Comparison of ENCODE assay signal across 9 mouse cellular contexts in the genomic region with DNA sequence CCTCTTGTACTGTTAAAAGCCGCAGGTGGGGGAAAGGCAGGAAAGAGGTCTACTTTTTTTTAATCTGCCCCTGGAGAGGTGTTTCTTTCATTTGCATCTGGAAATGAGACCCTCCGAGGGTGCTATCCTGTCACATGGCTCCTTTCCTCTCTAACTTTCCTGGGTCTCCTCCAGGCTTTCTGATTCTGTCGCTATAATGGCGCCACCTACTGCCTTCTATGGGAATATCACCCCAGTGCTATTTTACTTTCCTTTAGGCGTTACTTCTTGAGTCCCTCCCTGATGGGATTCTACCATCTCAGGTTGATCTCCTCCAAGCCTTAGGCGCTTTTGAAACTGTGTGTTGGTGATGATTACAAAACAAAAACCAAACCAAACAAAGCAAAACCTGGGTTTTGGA. TPM values are rescaled to one million over a fixed set of nuclear protein-coding genes. Genes with fewer than 3 reads are reported as not detected.
DNase-seq lines count a peak whose midpoint lies in the region; ATAC-seq lines count a peak whose summit lies in the region.
"Had no signal": no experiment of that assay in that cellular context is flagged by ENCODE, and none has a peak within 500 bp of the region (broad histone marks: within the 10 kb centered on the region; RNA-seq: fewer than 3 reads in every experiment).

No protein-coding gene starts in this region.

- peak; percentile 18 to 51 for DNase-seq in heart, adult 18-20 months
- peak; percentile 37 for DNase-seq in right cerebral cortex, adult 18-20 months
- no peak for DNase-seq in right cerebral cortex, postnatal 25 days
- peak; percentile 74 for DNase-seq in embryo, embryonic 10.5 days (ENCODE audit: low spot score)
- DNase-seq in lung, postnatal 10 days: peak; percentile 63
- DNase-seq in spleen, postnatal 4 days (ENCODE audit: low spot score in 2 of 2): no peak

- H3K27me3 ChIP-seq in heart, embryonic 12.5 days (replicated peaks): peaks cover 37% of the 10 kb centered on the region
- H3K27me3 ChIP-seq: lung, embryonic 15.5 days had no signal

- H3K4me1 ChIP-seq in heart, embryonic 12.5 days (replicated peaks): 0 out of 2 replicates have a peak, but pooled peaks cover 6% of the 10 kb centered on the region
- H3K4me1 ChIP-seq: lung, embryonic 15.5 days had no signal

- no peak overlapping the region for H3K9ac ChIP-seq in heart, embryonic 12.5 days
- H3K9ac ChIP-seq: lung, embryonic 15.5 days had no signal

- H3K4me3 ChIP-seq in heart, embryonic 12.5 days: no peak overlapping the region
- H3K4me3 ChIP-seq: lung, embryonic 15.5 days had no signal

- no peak overlapping the region for H3K27ac ChIP-seq in heart, embryonic 12.5 days (ENCODE audit: poor library complexity, severe bottlenecking)
- H3K27ac ChIP-seq: lung, embryonic 15.5 days had no signal

- H3K4me2 ChIP-seq in heart, embryonic 12.5 days: no peak overlapping the region
- H3K4me2 ChIP-seq: lung, embryonic 15.5 days had no signal

- 30% methylated on average over 6 of the region's 6 CpGs for WGBS in heart, embryonic 12.5 days

- ATAC-seq in heart, embryonic 12.5 days (ENCODE audit: insufficient number of reproducible peaks, low FRiP score): no peak
- ATAC-seq in frontal cortex, adult (ENCODE audit: low TSS enrichment): no peak

- no peaks in the 10 kb centered on the region for H3K9me3 ChIP-seq in heart, embryonic 12.5 days (replicated peaks)
- H3K9me3 ChIP-seq: lung, embryonic 15.5 days had no signal

- H3K36me3 ChIP-seq in heart, embryonic 12.5 days: no peaks in the 10 kb centered on the region
- H3K36me3 ChIP-seq: lung, embryonic 15.5 days had no signal

RNA-seq across cellular contexts. Expression of a gene that starts 22.1 kb away (rescaled TPM):
- total RNA-seq in heart, adult 18-20 months (2021): under 1 TPM in 1 of 2 experiments, not detected in 1; 0.08 TPM
- polyA plus RNA-seq in heart, embryonic 12.5 days (2016; fragmentation: Nextera tagmentation; extraction: Ambion mirVana): 0.47 and 0.55 TPM in 2 replicates

RNA-seq across cellular contexts. Expression of a gene that starts 47.7 kb away (rescaled TPM):
- total RNA-seq in heart, adult 18-20 months (2021): 10 to 100 TPM; 21.5 to 22.6 TPM
- polyA plus RNA-seq in heart, embryonic 12.5 days (2016; fragmentation: Nextera tagmentation; extraction: Ambion mirVana): 24.3 and 25.8 TPM in 2 replicates

RNA-seq across cellular contexts. Expression of a gene that starts 47.8 kb away (rescaled TPM):
- 10 to 100 TPM; 12.0 to 12.4 TPM for total RNA-seq in heart, adult 18-20 months (2021)
- 20.1 and 21.2 TPM in 2 replicates for polyA plus RNA-seq in heart, embryonic 12.5 days (2016; fragmentation: Nextera tagmentation; extraction: Ambion mirVana)

Comparison
In these comparisons a context has a peak if more than half of its experiments do, and no peak if none do; other contexts are left out.
1. DNase-seq: peak in heart, adult 18-20 months (2 of 2), right cerebral cortex, adult 18-20 months (single experiment), embryo, embryonic 10.5 days (single experiment) and lung, postnatal 10 days (single experiment); none in right cerebral cortex, postnatal 25 days (single experiment) and spleen, postnatal 4 days (0 of 2).